Mouse (Mus musculus) hindbrain, embryonic 14.5 days (tissue): ENCODE measurements around the gene Bbx. TPM values are rescaled to one million over a fixed set of nuclear protein-coding genes. Genes with fewer than 3 reads are reported as not detected.

Experiments
- ATAC-seq: fragments of 200-750 bp; cut with Nextera tagmentation; 2 replicates; pipeline ENCODE4 v1.8.0; 2017; ENCODE audit warnings: moderate number of reproducible peaks, mild to moderate bottlenecking, moderate TSS enrichment, moderate library complexity; ENCODE audit not compliant: low FRiP score
- DNase-seq: peaks from one replicate; pipeline ENCODE4 v3.0.0-alpha.2; 2015; ENCODE audit warnings: low spot score
- H3K27ac ChIP-seq: fragments of 300-500 bp; sonication (generic); 2 replicates; pipeline ENCODE4 v1.5.1; 2014; ENCODE audit warnings: mild to moderate bottlenecking, moderate library complexity
- H3K27me3 ChIP-seq: fragments of 300-500 bp; sonication (generic); 2 replicates; pipeline ENCODE4 v1.6.1; 2014; ENCODE audit warnings: mild to moderate bottlenecking, low read length, mixed read lengths; ENCODE audit not compliant: control insufficient read depth, insufficient read depth
- H3K36me3 ChIP-seq: fragments of 300-500 bp; sonication (generic); replicated peaks from 2 replicates; pipeline ENCODE4 v1.6.1; 2014; ENCODE audit not compliant: control insufficient read depth, insufficient read depth
- H3K4me1 ChIP-seq: fragments of 300-500 bp; sonication (generic); replicated peaks from 2 replicates; pipeline ENCODE4 v1.6.1; 2014; ENCODE audit warnings: antibody characterized with exemption, low read length, mixed read lengths; ENCODE audit not compliant: control insufficient read depth, insufficient read depth
- H3K4me2 ChIP-seq: fragments of 300-500 bp; sonication (generic); replicated peaks from 2 replicates; pipeline ENCODE4 v1.6.1; 2014; ENCODE audit warnings: mild to moderate bottlenecking, moderate library complexity
- H3K4me3 ChIP-seq: fragments of 300-500 bp; sonication (generic); replicated peaks from 2 replicates; pipeline ENCODE4 v1.5.1; 2014; ENCODE audit warnings: mild to moderate bottlenecking, low read length
- H3K9ac ChIP-seq: fragments of 300-500 bp; sonication (generic); 2 replicates; pipeline ENCODE4 v1.6.1; 2014
- H3K9me3 ChIP-seq: fragments of 300-500 bp; sonication (generic); 2 replicates; pipeline ENCODE4 v1.6.1; 2016; ENCODE audit warnings: low read length; ENCODE audit not compliant: control insufficient read depth
- WGBS: fragments of 180-500 bp; shearing (Covaris S2); extraction: QIAGEN DNeasy Blood & Tissue Kit; methylation state at CpG from one replicate; pipeline ENCODE4 v1.1.7; 2014; 5-methylcytosine and 5-hydroxymethylcytosine counted together
- polyA plus RNA-seq: library from polyadenylated mRNA; unstranded; fragments of >200 nt; fragmentation: Nextera tagmentation; extraction: Ambion mirVana; gene quantifications from 2 replicates; pipeline ENCODE4 v1.2.1, GENCODE M21; 2014

Gene Bbx
- polyA plus RNA-seq, 1 experiment from 2014 or later: 17.4 TPM

DNA sequence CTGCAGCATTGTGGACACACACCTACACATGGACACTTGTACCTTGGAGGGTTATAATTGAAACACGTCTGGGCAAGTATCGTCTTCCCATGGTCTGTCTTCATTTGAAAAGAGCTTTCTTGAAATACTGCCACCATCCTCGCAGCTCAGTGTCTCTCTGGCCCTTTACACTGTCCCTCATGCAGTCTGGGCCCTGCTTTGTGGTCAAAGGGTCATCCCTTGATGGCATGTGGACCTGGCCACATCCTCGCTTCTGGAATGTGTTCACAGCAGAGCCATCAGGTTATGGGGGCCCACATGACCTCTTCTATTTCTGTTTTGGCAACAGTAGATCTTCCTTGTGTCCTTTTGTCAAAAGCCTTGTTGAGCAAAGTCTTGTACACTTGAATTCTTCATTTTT is 282.6 kb downstream of the Bbx start:
- Histone ChIP-seq H3K27me3 (no peaks in the 10 kb centered on the region), H3K27ac (no peak overlapping the region), H3K4me1 (no peaks in the 10 kb centered on the region), H3K36me3 (no peaks in the 10 kb centered on the region), H3K9me3 (peaks cover 5% of the 10 kb centered on the region; the same call in 1 of the 2 replicates), H3K4me2 (no peak overlapping the region), H3K9ac (no peak overlapping the region), H3K4me3 (no peak overlapping the region)
- no peak for ATAC-seq
- 88% methylated on average over 4 of the region's 4 CpGs for WGBS
- DNase-seq: no peak

GRCm38 (mm10) chr16:50147900-50148299 is 284.3 kb downstream of the Bbx start:
- H3K27me3 ChIP-seq: no peaks in the 10 kb centered on the region
- H3K9me3 ChIP-seq: peaks cover 5% of the 10 kb centered on the region; the same call in 1 of the 2 replicates
- H3K4me3 ChIP-seq: no peak overlapping the region
- no peak overlapping the region for H3K4me2 ChIP-seq
- no peaks in the 10 kb centered on the region for H3K4me1 ChIP-seq
- no peak overlapping the region for H3K9ac ChIP-seq
- peak; percentile 79; the same call in 1 of the 2 replicates for ATAC-seq
- 52% methylated on average over 2 of the region's 2 CpGs for WGBS
- H3K27ac ChIP-seq: peak overlapping the region; percentile 8; the same call in 1 of the 2 replicates
- H3K36me3 ChIP-seq: no peaks in the 10 kb centered on the region
- DNase-seq: no peak

Other genes with a start within 250 kb of the Bbx start
- gene Ccdc54, start 158.8 kb upstream of the Bbx start, polyA plus RNA-seq: not detected in 2 replicates